9 mouse cellular contexts compared by ENCODE assay signal in genomic region chr10:68268629-68269028, GRCm38 (mm10). TPM values are rescaled to one million over a fixed set of nuclear protein-coding genes. Genes with fewer than 3 reads are reported as not detected.
A peak's percentile ranks its signal among the peaks of the same experiment; 100 is the strongest.
DNase-seq lines count a peak whose midpoint lies in the region; ATAC-seq and TF ChIP-seq lines count a peak whose summit lies in the region.
"Had no signal": no experiment of that assay in that cellular context is flagged by ENCODE, and none has a peak within 500 bp of the region (broad histone marks: within the 10 kb centered on the region; RNA-seq: fewer than 3 reads in every experiment).

No protein-coding gene starts in this region.

- no peak overlapping the region for H3K27ac ChIP-seq in neural tube, embryonic 12.5 days
- H3K27ac ChIP-seq in intestine, postnatal 0 days (ENCODE audit: low read depth, low read length): no peak overlapping the region
- peak overlapping the region; percentile 15; the same call in 1 of the 2 replicates for H3K27ac ChIP-seq in liver, embryonic 11.5 days (ENCODE audit: low read depth, low read length)
- H3K27ac ChIP-seq: limb, embryonic 15.5 days had no signal

- no peak overlapping the region for H3K4me2 ChIP-seq in neural tube, embryonic 12.5 days (replicated peaks)
- no peak overlapping the region for H3K4me2 ChIP-seq in intestine, postnatal 0 days (replicated peaks; ENCODE audit: low read depth)
- no peak overlapping the region for H3K4me2 ChIP-seq in liver, embryonic 11.5 days
- H3K4me2 ChIP-seq: hindbrain, embryonic 15.5 days; limb, embryonic 15.5 days had no signal

- no peaks in the 10 kb centered on the region for H3K27me3 ChIP-seq in neural tube, embryonic 12.5 days (replicated peaks)
- H3K27me3 ChIP-seq in intestine, postnatal 0 days (replicated peaks; ENCODE audit: control insufficient read depth, insufficient read depth, low read length): no peaks in the 10 kb centered on the region
- no peaks in the 10 kb centered on the region for H3K27me3 ChIP-seq in liver, embryonic 11.5 days (replicated peaks; ENCODE audit: control insufficient read depth, insufficient read depth, low read length)
- H3K27me3 ChIP-seq: hindbrain, embryonic 15.5 days; limb, embryonic 15.5 days had no signal

- H3K9me3 ChIP-seq in neural tube, embryonic 12.5 days: no peaks in the 10 kb centered on the region
- no peaks in the 10 kb centered on the region for H3K9me3 ChIP-seq in intestine, postnatal 0 days (ENCODE audit: control insufficient read depth)
- H3K9me3 ChIP-seq in liver, embryonic 11.5 days (ENCODE audit: control insufficient read depth, low read length): no peaks in the 10 kb centered on the region
- H3K9me3 ChIP-seq: hindbrain, embryonic 15.5 days; limb, embryonic 15.5 days had no signal

- peak; percentile 41; the same call in 1 of the 2 replicates for ATAC-seq in neural tube, embryonic 12.5 days (ENCODE audit: low FRiP score, low read depth)
- peak; percentile 55 for ATAC-seq in intestine, postnatal 0 days
- no peak for ATAC-seq in liver, embryonic 11.5 days (replicated peaks; ENCODE audit: low FRiP score)

- no peak for TF ChIP-seq CTCF in intestine, postnatal 0 days (IDR thresholded peaks at IDR 0.05; ENCODE audit: low read depth)

- no peak overlapping the region for H3K9ac ChIP-seq in neural tube, embryonic 12.5 days
- H3K9ac ChIP-seq in intestine, postnatal 0 days (ENCODE audit: low read depth, low read length): no peak overlapping the region
- H3K9ac ChIP-seq in liver, embryonic 11.5 days (ENCODE audit: low read depth, low read length): no peak overlapping the region
- H3K9ac ChIP-seq: hindbrain, embryonic 15.5 days; limb, embryonic 15.5 days had no signal

- no peaks in the 10 kb centered on the region for H3K36me3 ChIP-seq in neural tube, embryonic 12.5 days
- peaks cover 13% of the 10 kb centered on the region; the same call in 1 of the 2 replicates for H3K36me3 ChIP-seq in intestine, postnatal 0 days (ENCODE audit: control insufficient read depth, insufficient read depth)
- H3K36me3 ChIP-seq in liver, embryonic 11.5 days (ENCODE audit: control insufficient read depth, insufficient read depth, low read length): no peaks in the 10 kb centered on the region

- no peak for DNase-seq in neural tube, embryonic 10.5 days (ENCODE audit: extremely low spot score, low spot score)
- no peak for DNase-seq in liver, embryonic 11.5 days (ENCODE audit: low spot score)
- no peak for DNase-seq in gastrocnemius, postnatal 25 days
- DNase-seq in right cerebral cortex, postnatal 36 days (ENCODE audit: low spot score in 2 of 2): no peak
- DNase-seq in thymus, postnatal 14 days: no peak

- H3K4me3 ChIP-seq in neural tube, embryonic 12.5 days: no peak overlapping the region
- no peak overlapping the region for H3K4me3 ChIP-seq in intestine, postnatal 0 days (ENCODE audit: low read depth, low read length)
- H3K4me3 ChIP-seq in liver, embryonic 11.5 days (ENCODE audit: low read depth, low read length): no peak overlapping the region
- H3K4me3 ChIP-seq: hindbrain, embryonic 15.5 days; limb, embryonic 15.5 days had no signal

- H3K4me1 ChIP-seq in neural tube, embryonic 12.5 days: peaks cover 4% of the 10 kb centered on the region; the same call in 1 of the 2 replicates
- H3K4me1 ChIP-seq in intestine, postnatal 0 days (replicated peaks; ENCODE audit: control insufficient read depth, insufficient read depth, low read length): peaks cover 8% of the 10 kb centered on the region; the same call in 1 of the 2 replicates
- H3K4me1 ChIP-seq in liver, embryonic 11.5 days (replicated peaks; ENCODE audit: control insufficient read depth, insufficient read depth, low read length): peaks cover 3% of the 10 kb centered on the region

- WGBS in neural tube, embryonic 12.5 days: 80% methylated on average over 5 of the region's 5 CpGs
- WGBS in intestine, postnatal 0 days: 38% methylated on average over 5 of the region's 5 CpGs
- 56% methylated on average over 5 of the region's 5 CpGs for WGBS in liver, embryonic 11.5 days

RNA-seq across cellular contexts. Expression of gene Arid5b, which starts 9.9 kb away (rescaled TPM):
- 18.3 and 20.5 TPM in 2 replicates for polyA plus RNA-seq in neural tube, embryonic 12.5 days (2016; fragmentation: Nextera tagmentation; extraction: Ambion mirVana)
- 15.1 and 17.8 TPM in 2 replicates for polyA plus RNA-seq in intestine, postnatal 0 days (2015; fragmentation: Nextera tagmentation; extraction: Ambion mirVana)
- polyA plus RNA-seq in liver, embryonic 11.5 days (2014; fragmentation: Nextera tagmentation; extraction: Ambion mirVana): 11.9 and 15.3 TPM in 2 replicates
- 10 to 100 TPM in 1 of 2 experiments, 1 to 10 TPM in 1; 8.5 to 17.7 TPM for total RNA-seq in gastrocnemius, postnatal 25 days (2021)
